Mouse (Mus musculus) CD4-positive, CD25-positive, alpha-beta regulatory T cell, adult 4 months (primary cell): ENCODE data around the gene Zfp386. TPM values are rescaled to one million over a fixed set of nuclear protein-coding genes. Genes with fewer than 3 reads are reported as not detected.
"Not testable (repeated sequence)": the region's sequence is repeated elsewhere in the genome, so short reads cannot be mapped to it uniquely, and the experiment has no call there.

Experiments used
- ATAC-seq: one replicate; pipeline ENCODE4 v1.8.0; 2017
- polyA plus RNA-seq, 2 experiments: library from polyadenylated mRNA; unstranded; fragments of 100-300 nt; shearing (Covaris generic); gene quantifications; one replicate each; pipeline ENCODE4 v1.2.1; 2017

Gene Zfp386
- 10 to 100 TPM; 47.8 to 49.0 TPM for polyA plus RNA-seq

DNA sequence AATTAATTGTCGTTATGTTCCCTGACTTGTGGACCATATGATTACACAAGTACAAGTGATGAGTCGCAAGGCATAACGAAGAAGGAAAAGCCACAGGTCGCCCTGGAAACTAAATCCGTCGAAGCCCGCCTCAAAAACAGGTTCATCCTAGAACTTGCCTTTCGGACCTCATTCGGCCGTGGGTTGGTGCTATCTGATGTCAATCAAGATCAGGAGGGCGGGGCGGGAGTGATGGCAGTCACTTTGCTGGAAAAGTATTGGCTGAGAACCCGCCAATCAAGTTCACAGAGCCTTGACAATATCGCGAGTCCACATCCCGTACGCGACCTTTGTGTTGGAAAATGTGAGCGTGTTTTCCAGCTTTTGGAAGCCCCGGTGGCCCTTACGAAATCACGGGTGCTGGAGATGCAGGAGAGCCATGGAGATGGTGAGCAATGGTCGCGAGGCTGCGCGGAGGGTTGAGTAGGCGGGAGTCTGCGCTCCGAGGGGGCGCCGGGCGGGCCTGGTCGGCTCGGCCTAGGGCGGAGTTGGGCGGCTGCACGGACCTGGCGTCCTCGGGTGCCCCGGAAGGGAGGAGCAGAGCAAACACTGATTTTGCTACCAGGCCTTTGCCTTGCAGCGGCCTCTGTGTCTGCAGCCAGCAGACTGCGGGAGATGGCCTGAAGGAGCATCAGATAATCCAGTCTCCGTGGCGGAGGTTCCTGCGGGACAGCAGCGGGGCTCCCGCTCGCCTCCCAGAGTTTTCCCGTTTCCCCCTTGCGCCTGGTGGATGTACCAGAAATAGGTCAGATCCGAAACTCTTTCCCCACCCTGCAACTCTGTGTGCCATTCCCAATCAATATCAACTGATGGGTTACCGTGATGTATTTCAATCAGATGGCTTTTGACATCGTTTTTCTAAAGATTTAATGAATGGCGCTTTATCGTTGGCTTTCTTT lies at the start of gene Zfp386:
Zfp386 (plus strand) TSS at position 285 of the 938 bp plus-strand sequence.
- ATAC-seq, result peak; percentile 98

DNA sequence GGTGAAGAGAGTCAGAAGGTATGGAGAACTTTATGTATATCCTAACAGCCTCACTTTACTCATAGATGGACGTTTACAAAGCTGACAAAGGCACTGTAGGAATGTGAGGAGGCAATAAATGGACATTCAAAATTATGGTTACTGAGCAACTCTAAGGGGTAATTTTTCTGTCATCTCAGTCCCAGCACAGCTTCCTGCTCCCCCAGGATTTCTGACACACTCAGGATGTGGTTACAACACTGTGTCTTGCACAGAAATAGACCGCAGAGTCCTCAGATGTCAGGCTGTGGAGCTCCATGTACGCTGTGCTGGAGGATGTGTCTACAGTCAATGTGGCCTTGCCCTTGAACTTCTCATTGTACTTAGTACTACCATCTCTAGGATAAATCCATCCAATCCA lies 47.7 kb upstream of the Zfp386 start:
- ATAC-seq, result peak; percentile 54

DNA sequence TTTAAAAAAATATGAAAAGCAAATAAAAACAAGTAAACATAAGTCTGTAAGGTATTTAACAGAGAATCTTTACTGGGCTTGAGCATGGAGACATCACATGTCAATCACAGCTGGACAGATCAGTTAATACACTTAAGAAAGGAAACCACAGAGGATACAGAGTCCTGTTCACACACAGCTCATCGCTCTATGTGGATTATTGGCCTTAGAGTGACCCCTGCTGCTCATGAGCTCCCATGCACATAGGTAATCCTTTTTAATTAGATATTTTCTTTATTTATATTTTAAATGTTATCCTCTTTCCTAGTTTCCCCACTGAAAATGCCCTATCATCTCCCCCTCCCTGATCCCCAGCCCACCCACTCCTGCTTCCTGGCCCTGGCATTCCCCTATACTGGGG lies 44.6 kb upstream of the Zfp386 start:
- ATAC-seq, result not testable (repeated sequence)

DNA sequence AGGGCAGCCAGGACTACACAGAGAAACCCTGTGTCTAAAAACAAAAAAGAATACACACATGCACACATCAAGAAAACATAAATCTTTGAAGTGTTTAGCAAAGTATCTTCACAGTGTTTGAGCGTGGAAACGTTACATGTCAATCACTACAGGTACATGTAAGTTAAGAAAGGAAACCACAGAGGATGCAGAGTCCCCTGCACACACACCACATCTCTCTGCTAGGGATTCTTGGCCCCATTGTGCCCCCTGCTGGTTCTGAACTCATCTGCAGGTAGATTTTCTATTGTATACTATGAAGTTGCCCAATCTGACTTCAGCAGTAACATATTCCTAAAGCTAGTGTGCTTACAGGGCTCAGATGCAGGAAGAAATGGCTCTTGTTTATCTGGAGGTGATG lies 36.7 kb upstream of the Zfp386 start:
- peak; percentile 63 for ATAC-seq

DNA sequence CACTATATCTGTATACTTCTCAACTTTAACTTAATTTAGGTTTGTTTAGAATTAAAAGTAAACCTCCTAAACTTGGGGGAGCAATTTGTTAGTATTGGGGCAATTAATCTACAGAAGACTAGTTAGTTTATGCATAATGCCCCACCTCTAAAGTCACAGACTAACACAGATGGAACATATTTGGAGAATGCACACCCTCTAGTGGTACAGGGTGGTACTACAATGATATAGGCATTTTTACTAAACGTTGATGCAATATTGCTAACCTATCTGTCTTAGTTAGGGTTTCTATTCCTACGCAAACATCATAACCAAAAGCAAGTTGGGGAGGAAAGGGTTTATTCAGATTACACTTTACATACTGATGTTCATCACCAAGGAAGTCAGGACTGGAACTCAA lies 19.4 kb upstream of the Zfp386 start:
- peak; percentile 68 for ATAC-seq

DNA sequence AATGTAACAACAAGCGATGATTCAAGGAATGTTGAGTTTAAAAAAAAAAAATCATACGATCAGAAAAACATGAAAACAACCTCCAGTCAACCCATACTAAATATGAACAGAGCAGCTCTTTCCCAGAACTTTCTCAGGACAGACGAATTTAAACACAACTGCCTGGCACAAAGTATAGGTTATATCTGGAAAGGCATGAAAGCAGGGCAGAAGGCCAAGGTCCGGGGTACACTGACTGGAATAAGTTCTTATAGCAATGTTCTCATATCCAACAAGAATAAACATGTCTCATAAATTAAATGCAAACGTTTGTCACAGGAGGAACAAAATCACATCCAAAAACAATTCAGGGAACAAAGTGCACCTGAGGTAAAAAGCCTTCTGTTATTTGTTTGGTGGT lies 12.2 kb upstream of the Zfp386 start:
- ATAC-seq, result no peak

DNA sequence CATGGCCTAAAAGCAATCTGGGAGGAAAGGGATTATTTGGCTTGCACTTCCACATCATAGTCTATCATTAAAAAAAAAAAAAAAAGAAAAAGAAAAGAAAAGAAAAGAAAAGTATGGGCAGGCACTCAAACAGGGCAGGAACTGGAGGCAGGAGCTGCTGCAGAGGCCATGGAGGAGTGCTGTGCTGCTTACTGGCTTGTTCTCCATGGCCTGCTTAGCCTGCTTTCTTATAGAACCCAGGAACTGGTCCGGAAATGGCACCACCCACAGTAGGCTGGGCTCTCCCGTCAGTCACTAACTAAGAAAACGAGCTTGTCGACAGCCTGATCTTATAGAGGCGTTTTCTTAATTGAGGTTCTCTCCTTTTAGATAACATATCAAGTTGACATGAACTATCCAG lies 2.7 kb upstream of the Zfp386 start:
- no peak for ATAC-seq

DNA sequence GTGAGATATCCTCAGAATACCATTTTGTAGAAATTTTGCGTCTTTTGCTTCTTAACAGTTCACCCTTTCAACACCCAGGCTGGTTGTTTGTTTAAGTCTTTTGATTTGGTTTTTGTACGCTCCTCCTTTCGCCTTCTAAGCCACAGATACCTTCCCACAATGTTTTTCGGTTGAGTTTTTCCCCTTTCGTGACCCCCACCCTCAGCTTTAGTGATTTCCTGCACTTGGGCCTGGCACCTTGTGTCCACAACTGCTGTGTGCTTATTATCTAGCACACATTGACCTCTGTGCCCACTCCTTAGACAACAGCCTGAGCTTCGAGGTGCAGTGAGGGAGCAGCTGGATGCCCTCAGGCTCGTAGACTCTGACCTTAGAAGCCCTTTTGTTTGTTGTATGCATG lies 1.2 kb downstream of the Zfp386 start:
- ATAC-seq, result no peak

DNA sequence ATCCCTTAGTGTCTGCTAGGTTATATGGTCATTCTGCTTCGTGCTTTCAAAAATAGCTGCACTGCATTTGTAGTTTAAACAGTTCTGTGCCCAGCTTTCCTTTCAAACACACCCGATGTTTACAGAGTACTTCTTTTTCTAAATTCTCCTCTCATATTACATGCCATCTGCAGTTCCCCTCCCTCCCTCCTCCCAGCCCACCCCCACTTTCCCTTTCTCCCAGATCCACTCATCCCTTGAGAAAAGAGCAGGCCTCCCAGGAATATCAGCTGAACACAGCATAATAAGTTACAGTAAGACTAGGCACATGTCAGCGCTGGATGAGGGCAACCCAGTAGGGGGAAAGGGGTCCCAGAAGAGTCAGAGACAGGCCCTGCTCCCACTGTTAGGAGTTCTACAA lies 1.7 kb downstream of the Zfp386 start:
- no peak for ATAC-seq

DNA sequence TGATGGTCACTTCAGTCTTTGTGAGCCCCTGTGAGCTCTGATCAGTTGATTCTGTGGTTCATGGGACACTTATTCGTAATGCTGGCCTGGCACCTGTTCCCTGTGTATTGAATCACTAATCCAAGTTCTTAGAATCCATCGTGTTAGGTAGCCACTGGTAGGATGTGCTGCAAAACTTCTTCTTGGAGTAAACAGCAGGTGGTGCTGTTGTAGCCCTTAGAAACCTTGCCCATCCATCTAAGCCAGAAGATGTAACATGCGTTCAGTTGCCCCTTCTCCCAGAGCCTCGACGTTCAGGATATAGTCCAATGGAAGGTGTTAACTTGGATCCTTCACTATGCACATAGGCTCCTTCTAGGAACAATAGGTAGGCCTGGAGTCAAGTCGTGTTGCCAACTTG lies 2.2 kb downstream of the Zfp386 start:
- ATAC-seq, result no peak

DNA sequence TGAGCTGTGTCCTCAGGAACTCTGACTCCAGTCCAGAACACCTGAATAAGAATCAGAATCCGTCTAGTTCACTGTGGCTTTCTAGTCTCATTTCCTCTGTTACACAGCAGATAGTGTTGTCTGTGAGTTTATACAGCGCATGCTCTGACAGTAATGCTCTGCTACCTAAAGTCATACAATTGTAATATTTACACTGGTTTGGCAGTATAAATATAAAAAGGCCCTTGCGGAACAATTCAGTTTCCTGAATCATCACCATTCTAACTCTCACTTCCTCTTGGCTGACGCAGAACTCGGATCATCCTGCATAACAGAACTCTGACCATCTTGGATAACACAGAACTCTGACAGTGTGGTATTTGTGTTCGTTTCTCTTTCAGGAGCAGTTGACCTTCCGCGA lies 6.8 kb downstream of the Zfp386 start:
- no peak for ATAC-seq

DNA sequence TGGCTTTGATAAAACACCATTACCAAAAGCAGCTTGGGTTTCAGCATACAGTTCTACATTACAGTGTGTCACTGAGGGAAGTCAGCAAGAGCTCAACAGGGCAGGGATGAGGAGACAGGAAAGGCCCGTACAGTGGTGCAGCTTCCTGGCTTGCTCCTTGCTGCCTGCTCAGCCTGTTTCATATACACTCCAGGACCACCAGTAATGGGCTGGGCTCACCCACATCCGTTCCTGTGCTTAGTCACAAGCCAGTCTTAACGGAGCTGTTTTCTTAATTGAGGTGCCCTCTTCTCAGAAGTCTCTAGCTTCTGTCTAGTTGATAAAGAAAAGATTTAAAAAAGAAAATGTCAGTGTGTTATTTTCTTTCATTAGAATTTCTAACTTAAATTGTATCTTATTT lies 8.6 kb downstream of the Zfp386 start:
- peak; percentile 56 for ATAC-seq

DNA sequence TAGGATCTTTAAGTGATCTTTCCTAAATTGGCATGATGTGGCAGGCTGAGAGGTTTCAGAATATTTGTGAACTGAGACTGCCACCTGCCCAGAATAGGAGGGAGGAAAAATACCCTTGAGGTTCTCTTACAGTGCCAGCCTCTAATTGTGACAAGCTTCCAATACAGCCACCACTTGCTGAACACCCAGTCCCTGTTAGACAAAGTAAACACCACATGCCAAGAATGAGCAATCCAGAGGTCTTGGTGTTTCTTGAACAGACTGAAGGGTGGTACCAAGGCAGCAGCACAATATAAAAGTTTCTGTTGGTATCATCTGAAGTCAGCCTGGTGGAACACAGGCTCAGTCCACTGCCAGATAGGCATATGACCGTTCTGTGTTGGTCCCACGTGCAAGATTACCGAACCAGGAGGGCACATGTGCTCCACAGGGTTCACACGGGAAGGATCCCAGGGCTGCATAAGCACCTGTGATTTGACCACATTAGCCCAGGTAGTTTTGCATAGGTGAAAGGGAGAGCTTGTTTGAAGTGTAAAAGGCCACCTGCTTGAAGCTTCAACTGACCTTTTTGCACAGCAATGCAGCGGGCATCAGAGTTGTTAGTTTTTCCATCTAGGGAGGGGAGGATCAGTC lies 14.2 kb downstream of the Zfp386 start:
- ATAC-seq, result no peak

DNA sequence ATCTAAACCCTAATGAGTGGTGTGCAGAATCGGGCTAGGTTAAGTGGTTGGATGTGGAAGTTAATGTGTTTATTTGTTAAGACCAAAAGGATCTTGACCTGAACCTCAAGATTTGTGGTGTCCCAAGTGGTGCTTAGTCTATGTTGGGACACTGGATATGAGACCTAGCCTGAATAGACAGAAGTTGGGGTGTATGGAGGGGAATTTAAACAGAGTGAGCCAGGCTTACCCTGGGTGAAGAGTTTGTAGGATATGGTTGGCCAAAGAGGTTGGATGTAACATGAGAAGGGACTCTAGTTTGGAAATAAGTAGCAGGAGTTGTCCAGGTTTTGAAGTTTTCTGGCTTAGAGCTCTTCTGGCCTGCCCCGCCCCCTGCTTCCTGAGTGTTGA lies 14.7 kb downstream of the Zfp386 start:
- ATAC-seq, result no peak

DNA sequence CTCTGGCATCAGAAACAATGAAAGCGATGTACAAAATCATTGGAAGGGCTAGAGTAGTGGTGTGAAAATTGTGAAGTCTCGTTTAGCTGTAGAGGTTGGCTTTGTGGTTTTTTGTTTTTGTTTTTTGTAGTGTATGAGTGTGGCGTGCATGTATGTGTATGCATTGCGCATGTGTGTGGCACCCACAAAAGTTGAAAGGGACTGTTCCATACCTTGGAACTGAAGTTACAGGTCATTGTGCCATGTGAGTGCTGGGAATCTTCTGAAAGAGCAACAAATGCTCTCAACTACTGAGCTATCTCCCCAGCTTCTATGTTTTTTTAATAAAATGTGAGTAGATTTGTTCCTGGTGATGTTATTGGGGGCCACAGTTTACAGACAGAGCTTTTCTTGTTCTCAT lies 15.5 kb downstream of the Zfp386 start:
- ATAC-seq, result no peak

DNA sequence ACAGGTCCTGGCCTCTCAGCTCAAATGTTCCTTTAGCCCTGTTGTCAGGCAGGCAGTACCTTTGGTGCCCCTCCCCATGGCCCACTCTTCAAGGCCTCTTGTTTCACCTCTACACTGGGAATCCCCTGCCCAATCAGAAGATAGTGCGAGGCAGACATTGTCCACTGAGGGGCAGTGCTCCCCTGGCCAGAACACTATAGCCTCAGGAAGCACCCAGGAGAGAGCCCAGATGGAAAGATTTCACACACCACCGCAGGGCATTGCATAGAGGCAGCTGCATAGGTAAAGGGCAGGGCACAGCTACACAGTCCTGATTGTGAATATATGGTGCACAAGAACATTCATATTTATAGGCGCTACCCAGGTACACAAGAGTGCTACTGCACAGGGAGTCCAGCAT lies 23.5 kb downstream of the Zfp386 start:
- ATAC-seq, result no peak

DNA sequence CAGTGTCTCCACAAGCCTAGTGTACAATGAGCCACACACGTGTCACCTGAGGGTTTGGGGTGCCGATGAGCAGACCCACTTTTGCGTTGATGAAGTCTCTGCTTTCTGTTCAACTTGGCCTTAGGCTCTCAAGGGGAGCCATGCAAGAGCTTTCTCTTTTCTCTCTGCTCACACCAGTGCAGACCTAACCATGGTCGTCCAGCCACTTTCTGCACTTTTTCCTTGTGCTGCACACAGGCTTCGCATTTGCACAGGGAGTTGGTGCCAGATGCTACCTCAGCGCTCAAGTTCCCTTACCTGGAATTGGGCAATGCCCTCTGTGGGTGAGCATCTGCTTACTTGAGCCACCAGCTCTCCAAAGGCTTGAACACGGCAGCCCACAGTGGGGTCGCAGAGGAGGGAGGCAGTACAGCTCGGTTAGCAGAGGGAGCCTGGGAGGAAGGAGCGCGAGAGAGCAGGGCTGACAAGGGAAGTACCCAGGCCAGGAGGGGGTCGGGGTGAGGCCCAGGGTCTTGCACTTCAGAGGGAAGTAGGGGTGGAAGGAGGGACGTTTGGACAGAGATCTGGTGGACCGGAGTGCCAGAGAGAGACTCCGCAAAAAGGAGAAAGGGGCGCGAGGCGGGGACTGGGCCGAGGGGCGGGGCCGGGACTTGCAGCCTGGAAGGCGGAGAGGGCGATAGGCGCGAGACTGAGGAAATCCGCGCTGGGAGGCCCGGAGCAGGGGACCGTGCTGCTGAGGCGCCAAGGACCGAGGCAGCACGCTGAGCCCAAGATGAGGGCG lies 29.7 kb downstream of the Zfp386 start, which contains the start of gene Vipr2:
Vipr2 (plus strand) TSS at position 653 of the 781 bp plus-strand sequence.
- peak; percentile 66 for ATAC-seq

DNA sequence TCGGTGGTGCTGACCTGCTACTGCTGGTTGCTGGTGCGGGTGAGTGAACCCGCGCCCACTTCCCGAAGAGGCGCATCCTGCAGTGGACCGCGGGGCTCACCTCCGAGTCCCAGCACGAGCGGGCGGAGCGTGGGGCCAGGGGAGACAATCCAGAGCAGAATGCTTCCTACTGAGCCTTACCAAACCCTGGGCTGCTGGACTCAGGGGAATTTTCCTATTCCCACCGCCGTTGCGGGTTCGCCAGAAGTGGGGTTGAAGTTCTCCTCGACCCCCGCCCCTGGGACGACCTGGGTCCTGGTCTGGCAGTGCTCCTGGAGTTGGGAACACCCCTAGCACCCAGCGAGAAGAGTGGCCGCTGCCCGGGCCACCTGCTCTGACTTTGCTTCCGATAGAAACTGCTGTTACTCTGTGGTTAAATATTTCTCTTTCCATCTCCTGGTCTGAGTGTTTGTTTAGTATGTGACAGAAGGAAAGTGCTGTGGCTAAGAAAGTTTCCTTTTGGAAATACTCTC lies 30.4 kb downstream of the Zfp386 start:
- ATAC-seq, result no peak

DNA sequence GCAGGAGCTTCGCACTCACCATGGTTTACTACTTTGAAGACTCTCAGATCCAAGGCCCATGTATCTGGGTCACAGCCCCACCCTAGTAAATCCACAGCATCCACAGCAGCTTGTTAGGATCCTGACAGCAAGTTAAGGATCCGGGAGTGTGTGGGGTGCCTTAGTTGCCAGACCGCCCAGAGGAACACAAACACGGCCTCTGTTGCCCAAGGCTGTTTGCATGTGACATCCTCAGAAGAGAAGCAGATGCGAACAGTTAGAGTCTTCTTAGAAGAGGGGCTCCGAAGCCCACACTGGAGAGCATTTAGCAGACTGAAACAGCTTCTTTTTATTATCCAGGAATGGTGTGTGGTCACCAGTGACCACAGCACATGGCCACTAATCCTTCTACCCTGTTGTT lies 35.6 kb downstream of the Zfp386 start:
- ATAC-seq, result no peak

DNA sequence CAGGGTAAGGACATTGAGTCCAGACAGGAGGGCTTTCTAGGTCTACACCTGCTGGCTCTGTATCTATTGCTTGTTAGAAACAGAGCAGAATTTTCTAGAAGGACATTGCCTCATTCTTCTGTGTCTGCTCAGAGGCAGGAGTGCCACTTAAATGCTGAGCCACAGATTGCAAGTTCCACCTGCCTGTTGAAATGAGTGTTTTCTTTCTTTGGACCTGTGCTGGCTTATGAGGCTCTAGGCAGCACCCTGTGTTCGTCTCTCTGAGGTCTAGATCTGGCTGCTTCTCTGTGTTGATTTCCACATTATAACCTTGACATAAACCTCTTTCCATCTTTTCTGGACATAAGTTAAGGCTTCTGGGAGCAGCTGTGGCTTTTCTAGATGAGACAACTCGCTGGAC lies 36.8 kb downstream of the Zfp386 start:
- no peak for ATAC-seq

DNA sequence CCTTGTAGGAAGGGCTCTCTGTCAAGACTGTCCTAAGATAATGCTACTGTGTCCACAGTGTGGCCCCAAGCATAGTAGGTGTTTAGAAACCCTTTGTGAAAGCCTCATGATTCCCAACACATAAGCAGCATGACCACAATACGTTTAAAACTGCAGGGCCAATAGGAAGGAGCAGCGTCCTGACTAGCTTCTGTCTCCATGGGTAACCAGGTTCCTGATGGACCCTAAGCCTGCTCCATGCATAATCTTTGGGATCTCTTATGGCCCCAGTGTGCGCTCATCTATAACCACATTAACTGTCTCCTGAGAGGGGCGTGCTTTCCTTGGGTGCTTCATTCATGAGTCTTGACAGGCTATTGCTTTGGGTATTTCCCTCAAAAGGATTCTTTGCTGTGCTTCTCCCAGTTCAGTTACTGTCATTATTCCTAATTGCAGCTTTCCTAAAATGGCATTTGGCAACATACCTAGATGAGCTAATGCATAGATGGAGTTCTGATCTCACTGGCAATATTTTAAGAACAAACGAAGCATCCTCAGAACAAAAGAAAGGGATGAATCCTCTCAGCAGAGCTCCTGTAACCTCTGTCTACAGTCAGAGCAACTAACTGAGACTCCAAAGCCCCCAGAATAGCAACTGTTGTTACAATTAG lies 39.6 kb downstream of the Zfp386 start:
- no peak for ATAC-seq

DNA sequence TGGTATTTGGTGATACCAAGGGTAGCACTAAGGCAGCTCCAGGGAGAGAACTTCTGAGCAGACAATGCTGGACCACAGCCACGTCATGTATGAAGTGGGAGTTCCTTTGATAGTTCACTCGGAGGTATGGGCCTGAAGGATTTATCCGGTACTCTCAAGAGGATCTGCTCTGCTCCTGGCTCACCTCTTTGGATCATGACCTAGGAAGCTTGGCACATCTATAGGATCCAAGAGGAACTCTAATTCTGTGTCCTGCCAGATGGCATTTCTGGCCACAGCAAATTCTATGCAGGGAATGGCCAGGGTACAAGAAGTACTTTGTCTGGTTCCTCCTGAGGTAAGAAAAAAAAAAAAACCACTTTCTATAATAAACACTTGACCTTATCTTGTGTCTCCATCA lies 42.3 kb downstream of the Zfp386 start:
- ATAC-seq, result no peak
